Mouse (Mus musculus): ENCODE results near the gene Etv3.

DNA sequence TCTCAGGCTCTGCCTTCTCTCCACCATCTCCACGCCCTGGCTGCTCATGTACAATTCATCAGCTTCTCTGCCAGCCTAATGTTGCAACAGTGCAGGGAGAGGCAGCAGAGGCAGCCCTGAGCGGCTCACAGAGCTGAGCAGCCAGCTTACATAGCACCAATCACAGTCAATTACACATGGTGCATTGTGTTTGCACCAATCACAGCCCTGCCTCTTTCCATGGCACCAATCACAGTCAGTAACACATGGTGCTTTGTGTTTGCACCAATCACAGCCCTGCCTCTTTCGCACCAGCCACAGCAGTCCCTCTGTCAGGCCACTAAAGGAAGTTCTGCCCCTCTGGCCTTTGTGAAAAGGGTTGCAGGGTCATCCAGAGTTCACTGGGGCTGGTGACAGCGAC, 40.9 kb downstream of the Etv3 start:
- no peak for TF ChIP-seq CTCF (IDR thresholded peaks at IDR 0.05; ENCODE audit: borderline replicate concordance, insufficient read depth, low read length)
- no peak for TF ChIP-seq POLR2A (IDR thresholded peaks at IDR 0.05; ENCODE audit: low read depth, low read length)
